Mouse (Mus musculus) heart, postnatal 0 days (tissue): ENCODE results near the gene Uvrag.

Experiments
- CTCF ChIP-seq: IDR thresholded peaks from 2 replicates; pipeline ENCODE4 v1.5.1; 2016; ENCODE audit warnings: antibody characterized with exemption, control low read depth, low read depth
- EP300 ChIP-seq: IDR thresholded peaks from 2 replicates; pipeline ENCODE4 v1.6.1; 2016; ENCODE audit warnings: antibody characterized with exemption, low read depth

DNA sequence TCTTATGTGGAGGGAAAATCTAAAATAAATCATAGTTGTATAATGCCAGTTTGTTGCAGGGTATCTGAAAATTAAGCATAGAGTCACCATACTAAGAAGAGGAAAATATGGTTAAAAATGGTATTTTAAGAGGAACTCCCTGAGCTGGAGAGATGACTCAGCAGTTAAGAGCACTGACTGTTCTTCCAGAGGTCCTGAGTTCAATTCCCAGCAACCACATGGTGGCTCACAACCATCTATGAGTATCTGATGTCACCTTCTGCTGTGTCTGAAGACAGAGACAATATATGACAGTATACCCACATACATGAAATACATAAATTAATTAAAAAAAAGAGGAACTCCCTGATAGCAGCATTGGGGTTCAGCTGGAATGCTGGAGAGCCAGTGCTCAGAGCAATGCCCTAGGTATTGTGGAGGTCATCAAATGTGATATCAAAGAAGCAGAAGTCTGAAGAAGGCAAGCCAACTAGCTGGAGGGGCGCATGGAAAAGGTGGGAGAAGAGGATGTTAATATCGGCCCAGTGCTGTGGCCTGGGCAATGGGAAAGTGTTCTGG lies 149.7 kb downstream of the Uvrag start:
- TF ChIP-seq CTCF = no peak
- no peak for TF ChIP-seq EP300
